Mouse (Mus musculus) ES-Bruce4 (cell line): ENCODE data around the gene Hsh2d. TPM values are rescaled to one million over a fixed set of nuclear protein-coding genes. Genes with fewer than 3 reads are reported as not detected.
A peak's percentile ranks its signal among the peaks of the same experiment; 100 is the strongest.

ENCODE experiments used
- H3K27ac ChIP-seq: 2 replicates; pipeline ENCODE4 v1.5.1; 2012; ENCODE audit warnings: low read length, inconsistent platforms; ENCODE audit not compliant: insufficient read depth
- H3K27me3 ChIP-seq: 2 replicates; pipeline ENCODE4 v1.6.1; 2012; ENCODE audit warnings: mild to moderate bottlenecking, low read length, inconsistent platforms; ENCODE audit not compliant: control insufficient read depth, poor library complexity, insufficient read depth, severe bottlenecking
- H3K36me3 ChIP-seq: 2 replicates; pipeline ENCODE4 v1.6.1; 2012; ENCODE audit warnings: inconsistent platforms, mild to moderate bottlenecking, low read length, moderate library complexity; ENCODE audit not compliant: control insufficient read depth, poor library complexity, insufficient read depth, severe bottlenecking
- H3K4me1 ChIP-seq: one replicate; pipeline ENCODE4 v1.8.1; 2011; ENCODE audit warnings: low read length; ENCODE audit not compliant: control insufficient read depth, insufficient read depth
- H3K4me3 ChIP-seq: 2 replicates; pipeline ENCODE4 v1.5.1; 2011; ENCODE audit warnings: low read depth, mild to moderate bottlenecking, low read length
- H3K9ac ChIP-seq: 2 replicates; pipeline ENCODE4 v1.6.1; 2012; ENCODE audit warnings: low read depth, mild to moderate bottlenecking, inconsistent platforms; ENCODE audit not compliant: poor library complexity, severe bottlenecking
- H3K9me3 ChIP-seq: replicated peaks from 2 replicates; pipeline ENCODE4 v1.6.1; 2012; ENCODE audit warnings: mild to moderate bottlenecking, low read length, inconsistent platforms; ENCODE audit not compliant: control insufficient read depth, poor library complexity, insufficient read depth, severe bottlenecking
- CTCF ChIP-seq: IDR thresholded peaks from one replicate; pipeline ENCODE4 v1.8.1; 2011; ENCODE audit warnings: low read depth, low read length
- EP300 ChIP-seq: IDR thresholded peaks from 2 replicates; pipeline ENCODE4 v1.6.1; 2011; ENCODE audit warnings: low read depth, low read length; ENCODE audit not compliant: insufficient read depth
- POLR2A ChIP-seq: IDR thresholded peaks from one replicate; pipeline ENCODE4 v1.8.1; 2011; ENCODE audit warnings: low read length; ENCODE audit not compliant: insufficient read depth
- polyA plus RNA-seq: library from polyadenylated mRNA; stranded (reverse); fragments of >200 nt; gene quantifications from 2 replicates; pipeline ENCODE4 v1.2.4, GENCODE M21; 2011; ENCODE audit warnings: low read depth; ENCODE audit not compliant: missing spikeins, insufficient read depth, insufficient read length

The Hsh2d gene
- polyA plus RNA-seq, 1 experiment, result not detected

DNA sequence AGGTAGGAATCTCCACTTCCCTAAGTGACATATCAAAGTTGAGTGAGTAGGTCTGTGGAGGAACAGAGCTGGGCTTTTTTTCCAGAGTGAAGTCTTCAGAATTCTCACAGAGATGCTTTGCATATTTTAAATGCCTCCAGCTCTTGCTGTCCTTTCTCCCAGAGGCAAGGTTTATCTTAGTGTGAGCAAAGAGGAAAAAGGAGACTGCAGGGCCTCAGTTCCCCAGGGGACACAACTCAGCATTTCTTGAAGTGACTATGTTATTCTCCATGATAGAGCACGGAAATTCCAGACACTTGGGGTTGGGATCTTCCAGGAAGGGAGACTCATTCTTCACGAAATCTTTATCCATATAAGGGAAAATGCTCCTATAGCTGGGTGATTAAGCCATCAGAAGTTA lies 42.2 kb upstream of the Hsh2d start:
- no peaks in the 10 kb centered on the region for H3K9me3 ChIP-seq
- H3K4me3 ChIP-seq, result no peak overlapping the region
- TF ChIP-seq POLR2A, result no peak
- TF ChIP-seq EP300, result no peak
- H3K4me1 ChIP-seq, result peaks cover 4% of the 10 kb centered on the region
- 0 out of 2 replicates have a peak overlapping the region, but pooled peaks have one; percentile 21 for H3K27ac ChIP-seq
- H3K36me3 ChIP-seq, result peaks cover 47% of the 10 kb centered on the region
- no peaks in the 10 kb centered on the region for H3K27me3 ChIP-seq
- no peak overlapping the region for H3K9ac ChIP-seq

DNA sequence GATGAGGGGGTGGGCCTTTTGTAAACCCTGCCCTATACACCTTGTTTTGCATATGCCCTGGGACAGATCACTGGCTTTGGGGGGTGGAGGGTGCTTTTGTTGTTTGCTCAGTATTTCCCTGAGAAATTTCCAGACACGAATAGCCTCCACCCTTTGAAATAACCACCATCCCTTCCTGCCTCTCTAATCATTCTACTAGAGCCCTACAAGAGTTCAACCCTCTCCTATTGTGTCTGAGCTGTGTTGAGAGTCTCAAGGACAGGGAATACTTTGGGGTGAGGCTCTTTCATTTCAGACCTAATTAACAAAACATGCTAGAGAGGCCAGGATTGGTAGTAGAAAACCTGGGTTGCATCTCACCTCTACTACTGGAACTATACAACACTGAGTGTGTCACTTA lies 40.4 kb upstream of the Hsh2d start:
- peak overlapping the region; percentile 87 for H3K27ac ChIP-seq
- peaks cover 4% of the 10 kb centered on the region for H3K4me1 ChIP-seq
- H3K9me3 ChIP-seq, result no peaks in the 10 kb centered on the region
- TF ChIP-seq EP300 (no peak), CTCF (no peak), POLR2A (no peak)
- H3K36me3 ChIP-seq, result peaks cover 57% of the 10 kb centered on the region
- no peaks in the 10 kb centered on the region for H3K27me3 ChIP-seq
- H3K9ac ChIP-seq, result no peak overlapping the region
- no peak overlapping the region for H3K4me3 ChIP-seq

DNA sequence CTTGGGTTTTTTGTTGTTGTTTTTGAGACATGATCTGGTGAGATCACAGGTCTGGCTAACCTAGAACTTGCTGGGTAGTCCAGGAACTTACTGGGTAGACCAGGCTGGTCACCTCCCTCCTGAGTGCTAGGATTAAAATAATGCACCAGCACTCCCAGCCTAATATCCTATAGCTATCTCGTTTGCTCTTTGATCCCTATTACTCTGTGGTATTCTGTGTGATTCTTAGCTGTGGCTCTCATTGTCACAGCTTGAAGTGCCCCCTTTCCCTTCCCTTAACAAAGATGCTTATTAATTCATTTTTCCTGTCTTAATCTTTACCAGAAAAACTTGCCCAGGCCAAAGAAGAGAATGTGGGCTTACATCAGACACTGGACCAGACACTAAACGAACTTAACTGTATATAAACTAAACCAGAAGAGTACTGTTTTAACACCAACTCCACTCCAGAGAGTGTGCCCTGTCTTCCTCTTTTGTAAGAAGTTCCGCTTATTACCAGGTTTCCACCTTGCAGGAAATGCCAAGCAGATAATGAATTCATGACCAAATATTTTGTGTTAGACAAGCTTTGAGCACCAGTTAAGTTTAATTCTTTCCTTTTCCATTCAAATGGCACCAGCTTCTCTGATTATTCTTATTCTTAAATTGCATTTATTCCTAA lies 37.9 kb upstream of the Hsh2d start:
- Histone ChIP-seq H3K4me1 (peaks cover 4% of the 10 kb centered on the region), H3K4me3 (no peak overlapping the region), H3K27ac (no peak overlapping the region; the same call in 1 of the 2 replicates), H3K9ac (no peak overlapping the region), H3K27me3 (no peaks in the 10 kb centered on the region), H3K9me3 (no peaks in the 10 kb centered on the region), H3K36me3 (peaks cover 65% of the 10 kb centered on the region)
- TF ChIP-seq POLR2A (no peak), CTCF (no peak), EP300 (no peak)

DNA sequence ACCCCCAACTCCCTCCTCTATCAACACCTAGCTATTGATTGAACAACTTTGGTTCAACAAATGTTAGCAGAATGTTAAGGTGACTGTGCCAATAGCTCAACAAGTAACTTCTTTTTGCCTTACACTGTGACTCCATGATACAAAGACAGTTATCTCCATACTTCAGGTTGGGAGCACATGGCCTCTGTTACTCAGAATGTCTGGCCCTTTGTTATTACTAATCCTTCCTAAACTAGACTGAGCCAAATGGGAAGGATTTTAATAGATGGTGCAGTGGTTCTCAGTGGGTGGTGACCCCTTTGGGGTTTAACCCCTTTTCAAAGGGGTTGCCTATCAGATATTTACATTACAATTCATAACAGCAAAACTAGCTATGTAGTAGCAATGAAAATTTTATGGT lies 36.1 kb upstream of the Hsh2d start:
- no peak for TF ChIP-seq POLR2A
- no peak for TF ChIP-seq CTCF
- no peak for TF ChIP-seq EP300
- no peak overlapping the region for H3K9ac ChIP-seq
- H3K27ac ChIP-seq, result no peak overlapping the region
- no peak overlapping the region for H3K4me3 ChIP-seq
- peaks cover 3% of the 10 kb centered on the region for H3K4me1 ChIP-seq
- no peaks in the 10 kb centered on the region for H3K27me3 ChIP-seq
- no peaks in the 10 kb centered on the region for H3K9me3 ChIP-seq
- peaks cover 63% of the 10 kb centered on the region for H3K36me3 ChIP-seq

DNA sequence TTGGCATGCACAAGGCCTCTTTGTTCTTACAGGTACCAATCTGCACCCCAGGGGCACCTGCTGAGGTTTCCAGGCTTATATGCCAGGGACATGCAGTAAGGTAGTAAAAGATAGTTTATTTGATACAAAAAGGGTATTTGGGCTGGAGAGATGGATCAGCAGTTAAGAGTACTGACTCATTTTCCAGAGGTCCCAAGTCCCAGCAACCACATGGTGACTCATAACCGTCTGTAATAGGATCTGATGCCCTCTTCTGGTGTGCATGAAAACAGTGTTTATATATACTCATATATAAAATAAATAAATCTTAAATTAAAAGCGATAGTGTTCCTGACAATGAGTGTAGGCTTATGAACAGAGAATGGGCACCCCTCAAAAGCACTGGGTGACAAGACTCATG lies 31.3 kb upstream of the Hsh2d start:
- Histone ChIP-seq H3K27me3 (no peaks in the 10 kb centered on the region), H3K4me1 (peaks cover 3% of the 10 kb centered on the region), H3K9ac (peak overlapping the region; percentile 64)

DNA sequence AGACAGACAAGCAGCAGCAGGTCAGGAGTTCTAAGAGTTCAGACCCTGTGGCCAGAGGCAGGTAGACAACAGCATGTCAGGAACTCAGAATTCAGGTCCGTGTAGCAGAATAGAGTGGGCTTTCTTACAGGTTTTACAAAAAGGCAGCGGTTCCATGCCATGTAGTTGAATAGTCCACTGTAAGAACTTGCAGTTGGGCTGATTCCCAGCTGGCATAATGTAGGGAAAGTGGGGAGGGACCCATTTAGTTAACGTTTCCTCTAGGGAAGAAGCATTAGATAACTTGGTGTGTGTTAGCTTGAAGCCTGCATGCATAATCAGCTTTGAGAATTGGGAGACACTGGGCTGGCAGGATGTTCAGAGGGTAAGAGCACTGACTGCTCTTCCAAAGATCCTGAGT lies 30.7 kb upstream of the Hsh2d start:
- no peak for TF ChIP-seq CTCF
- no peak for TF ChIP-seq EP300
- no peak for TF ChIP-seq POLR2A
- Histone ChIP-seq H3K4me1 (peaks cover 3% of the 10 kb centered on the region), H3K9ac (peak overlapping the region; percentile 39), H3K27ac (no peak overlapping the region), H3K27me3 (no peaks in the 10 kb centered on the region), H3K4me3 (no peak overlapping the region), H3K9me3 (no peaks in the 10 kb centered on the region), H3K36me3 (peaks cover 38% of the 10 kb centered on the region)

More for the DNA sequence above, 31.3 kb upstream of the Hsh2d start:
- H3K9me3 ChIP-seq, result no peaks in the 10 kb centered on the region
- TF ChIP-seq EP300, result no peak
- TF ChIP-seq CTCF, result no peak
- no peak for TF ChIP-seq POLR2A
- 0 out of 2 replicates have a peak overlapping the region, but pooled peaks have one; percentile 10 for H3K4me3 ChIP-seq
- peaks cover 43% of the 10 kb centered on the region for H3K36me3 ChIP-seq
- peak overlapping the region; percentile 31; the same call in 1 of the 2 replicates for H3K27ac ChIP-seq
